Mouse (Mus musculus) C2C12 (cell line): ENCODE measurements around the gene Wscd2.

Source experiments
- CEBPB ChIP-seq: IDR thresholded peaks from one replicate; pipeline ENCODE4 v1.6.1; 2011; ENCODE audit warnings: low read depth, mild to moderate bottlenecking, control low read depth, moderate library complexity
- CTCF ChIP-seq: IDR thresholded peaks from one replicate; pipeline ENCODE4 v1.5.1; 2011; ENCODE audit not compliant: control insufficient read depth, insufficient read depth, insufficient read length
- FOSL1 ChIP-seq: IDR thresholded peaks from one replicate; pipeline ENCODE4 v1.8.0; 2011; ENCODE audit warnings: mild to moderate bottlenecking, low read length; ENCODE audit not compliant: poor library complexity, insufficient read depth, severe bottlenecking
- MAX ChIP-seq: IDR thresholded peaks from one replicate; pipeline ENCODE4 v1.6.1; 2011; ENCODE audit warnings: mild to moderate bottlenecking, control low read depth
- MYOG ChIP-seq: IDR thresholded peaks from one replicate; pipeline ENCODE4 v1.6.1; 2011; ENCODE audit not compliant: control insufficient read depth, insufficient read length; ENCODE audit errors: extremely low read depth
- USF1 ChIP-seq: IDR thresholded peaks from one replicate; pipeline ENCODE4 v1.6.1; 2011; ENCODE audit warnings: low read depth, mild to moderate bottlenecking, control low read depth, moderate library complexity

DNA sequence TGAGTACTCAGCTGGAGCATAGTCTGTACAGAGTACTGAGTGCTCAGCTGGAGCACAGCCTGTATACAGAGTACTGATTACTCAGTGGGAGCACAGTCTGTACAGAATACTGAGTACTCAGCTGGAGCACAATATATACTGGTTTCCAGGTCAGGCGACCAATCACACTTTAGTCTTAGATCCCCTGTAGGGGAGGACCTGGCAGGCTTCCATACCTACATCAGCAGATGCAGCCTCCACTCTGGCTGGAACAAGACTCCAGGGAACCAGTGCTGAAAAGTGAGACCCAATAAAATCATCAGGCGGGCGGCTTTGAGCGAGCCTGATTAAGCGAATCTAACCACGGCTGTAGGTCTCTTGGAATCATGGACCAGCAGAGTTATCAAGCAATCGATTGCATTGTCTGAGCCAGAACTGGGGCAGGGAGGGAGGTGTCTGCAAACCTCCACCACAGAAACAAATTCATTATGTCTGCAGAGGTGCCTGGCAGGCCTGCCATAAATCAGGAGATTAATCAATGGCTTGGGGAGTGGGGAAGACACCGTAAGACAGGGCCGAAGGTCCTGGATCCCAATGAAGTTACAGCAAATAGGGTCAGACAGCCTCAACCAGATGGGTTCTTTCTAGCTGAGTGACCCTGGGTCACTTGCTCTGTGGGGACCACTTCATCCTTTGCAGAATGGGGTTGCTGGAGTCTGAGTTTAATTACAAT lies 42.0 kb upstream of the Wscd2 start:
- TF ChIP-seq CTCF: no peak
- no peak for TF ChIP-seq CEBPB
- TF ChIP-seq USF1: no peak
- no peak for TF ChIP-seq FOSL1
- no peak for TF ChIP-seq MAX
- no peak for TF ChIP-seq MYOG
